Mouse (Mus musculus) kidney, postnatal 0 days (tissue): ENCODE results near the gene Slit3. TPM values are rescaled to one million over a fixed set of nuclear protein-coding genes. Genes with fewer than 3 reads are reported as not detected.

Source experiments
- ATAC-seq: fragments of 200-750 bp; cut with Nextera tagmentation; replicated peaks from 2 replicates; pipeline ENCODE4 v1.8.0; 2017; ENCODE audit warnings: low read depth, moderate number of reproducible peaks, moderate TSS enrichment, moderate library complexity; ENCODE audit not compliant: low FRiP score
- DNase-seq: peaks from one replicate; pipeline ENCODE4 v3.0.0-alpha.2; 2016; ENCODE audit warnings: low spot score
- H3K27ac ChIP-seq: fragments of 300-500 bp; sonication (generic); 2 replicates; pipeline ENCODE4 v1.5.1; 2014; ENCODE audit warnings: mild to moderate bottlenecking
- H3K27me3 ChIP-seq: fragments of 300-500 bp; sonication (generic); 2 replicates; pipeline ENCODE4 v1.6.1; 2014; ENCODE audit warnings: low read length, mixed read lengths; ENCODE audit not compliant: insufficient read depth
- H3K36me3 ChIP-seq: fragments of 300-500 bp; sonication (generic); 2 replicates; pipeline ENCODE4 v1.6.1; 2014; ENCODE audit warnings: low read length, mixed read lengths; ENCODE audit not compliant: insufficient read depth
- H3K4me1 ChIP-seq: fragments of 300-500 bp; sonication (generic); replicated peaks from 2 replicates; pipeline ENCODE4 v1.6.1; 2014; ENCODE audit warnings: antibody characterized with exemption, low read length, mixed read lengths; ENCODE audit not compliant: insufficient read depth
- H3K4me2 ChIP-seq: fragments of 300-500 bp; sonication (generic); 2 replicates; pipeline ENCODE4 v1.6.1; 2014; ENCODE audit warnings: mild to moderate bottlenecking, low read length, moderate library complexity, mixed read lengths
- H3K4me3 ChIP-seq: fragments of 300-500 bp; sonication (generic); replicated peaks from 2 replicates; pipeline ENCODE4 v1.5.1; 2014; ENCODE audit warnings: low read depth, low read length
- H3K9ac ChIP-seq: fragments of 300-500 bp; sonication (generic); 2 replicates; pipeline ENCODE4 v1.6.1; 2014; ENCODE audit warnings: low read depth, low read length
- H3K9me3 ChIP-seq: fragments of 300-500 bp; sonication (generic); replicated peaks from 2 replicates; pipeline ENCODE4 v1.6.1; 2016; ENCODE audit warnings: low read length, inconsistent platforms, mixed read lengths
- CTCF ChIP-seq: IDR thresholded peaks from 2 replicates; pipeline ENCODE4 v1.5.1; 2016; ENCODE audit warnings: antibody characterized with exemption, low read depth, mild to moderate bottlenecking, moderate library complexity
- WGBS: fragments of 180-500 bp; shearing (Covaris S2); extraction: QIAGEN DNeasy Blood & Tissue Kit; methylation state at CpG from one replicate; pipeline ENCODE4 v1.1.7; 2014; 5-methylcytosine and 5-hydroxymethylcytosine counted together
- polyA plus RNA-seq: library from polyadenylated mRNA; unstranded; fragments of >200 nt; fragmentation: Nextera tagmentation; extraction: Ambion mirVana; gene quantifications from 2 replicates; pipeline ENCODE4 v1.2.1, GENCODE M21; 2015

The Slit3 gene
- polyA plus RNA-seq, 1 experiment from 2014 or later: 6.6 TPM

DNA sequence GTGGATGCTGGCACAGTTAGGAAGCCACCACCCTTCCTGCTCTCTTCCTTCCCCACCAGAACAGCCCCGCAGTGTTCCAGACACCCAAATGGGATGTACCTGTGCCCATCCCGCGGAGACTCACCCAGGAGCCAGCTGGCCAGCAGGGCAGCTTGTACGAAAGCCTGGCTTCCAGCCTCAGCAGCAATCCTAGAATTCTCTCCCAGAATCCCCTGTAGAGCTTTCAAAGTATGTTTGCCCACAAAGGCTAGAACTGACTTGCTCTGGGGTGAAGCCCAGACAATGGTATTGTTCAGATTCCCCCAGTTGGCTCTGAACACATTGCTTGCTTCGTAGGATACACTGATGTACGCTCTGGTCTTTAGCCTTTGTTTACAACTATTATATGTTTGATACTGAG, 566.3 kb downstream of the Slit3 start:
- Histone ChIP-seq H3K27ac (no peak overlapping the region), H3K9ac (no peak overlapping the region), H3K36me3 (no peaks in the 10 kb centered on the region), H3K4me2 (no peak overlapping the region), H3K4me3 (no peak overlapping the region), H3K4me1 (no peaks in the 10 kb centered on the region), H3K27me3 (no peaks in the 10 kb centered on the region), H3K9me3 (no peaks in the 10 kb centered on the region)
- DNase-seq (no peak), ATAC-seq (no peak)
- no peak for TF ChIP-seq CTCF
- WGBS: 84% methylated on average over 6 of the region's 6 CpGs

DNA sequence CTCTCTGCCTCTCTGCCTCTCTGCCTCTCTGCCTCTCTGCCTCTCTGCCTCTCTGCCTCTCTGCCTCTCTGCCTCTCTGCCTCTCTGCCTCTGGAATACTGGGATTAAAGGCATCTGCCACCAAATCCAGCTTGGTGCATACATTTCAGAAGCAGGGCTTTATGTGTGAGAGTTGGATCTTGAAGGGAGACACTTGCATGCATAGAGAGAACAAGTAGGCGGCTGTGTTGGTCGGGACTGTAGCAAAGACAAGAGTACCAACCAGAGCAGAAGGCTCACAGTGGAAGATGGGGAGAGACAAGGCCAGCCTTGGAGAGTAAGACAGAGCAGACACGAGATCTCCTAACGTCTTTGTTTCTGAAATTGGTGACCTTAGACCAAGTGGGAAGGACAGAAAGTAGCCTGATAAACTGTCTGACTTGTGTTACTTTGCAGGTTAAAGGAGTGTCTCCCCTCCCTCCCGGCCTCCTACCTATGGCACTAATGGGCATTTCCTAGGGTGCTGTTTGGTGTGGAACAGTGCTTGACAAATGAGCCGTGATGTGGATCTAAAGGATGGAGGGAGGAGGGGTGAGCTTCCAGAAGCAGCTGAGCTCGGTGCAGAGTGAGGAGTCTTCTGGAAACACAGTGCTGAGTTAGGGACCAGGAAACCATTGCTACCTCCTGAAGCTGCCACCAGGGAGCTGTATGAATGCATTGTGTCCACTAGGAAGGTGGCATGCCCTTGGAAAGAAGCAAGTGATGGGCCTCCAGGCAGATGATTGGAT, 569.7 kb downstream of the Slit3 start:
- no peak overlapping the region for H3K27ac ChIP-seq

DNA sequence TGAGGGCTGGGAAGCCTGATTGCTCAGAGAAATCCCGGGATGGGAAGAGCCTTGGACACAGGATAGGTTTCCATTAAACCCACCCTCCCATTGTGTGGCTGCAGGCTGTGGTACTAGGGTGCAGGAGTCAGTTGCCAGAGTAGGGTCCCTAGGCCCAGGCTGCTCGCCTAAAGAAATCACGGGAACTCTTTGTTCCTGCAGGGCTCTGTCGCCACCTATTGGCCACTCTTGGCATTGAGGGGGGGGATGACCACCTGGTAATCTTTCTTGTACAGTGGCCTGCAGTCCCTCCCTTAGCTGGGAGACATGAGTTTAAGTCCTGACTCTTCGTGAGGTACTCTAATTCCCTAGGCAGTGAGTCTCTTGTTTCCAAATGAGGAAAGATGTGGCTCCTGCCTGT, 572.1 kb downstream of the Slit3 start:
- Histone ChIP-seq H3K36me3 (no peaks in the 10 kb centered on the region), H3K9ac (no peak overlapping the region), H3K4me2 (no peak overlapping the region), H3K27me3 (no peaks in the 10 kb centered on the region), H3K9me3 (no peaks in the 10 kb centered on the region), H3K27ac (no peak overlapping the region), H3K4me3 (no peak overlapping the region), H3K4me1 (no peaks in the 10 kb centered on the region)
- ATAC-seq (peak; percentile 57; the same call in 1 of the 2 replicates), DNase-seq (peak; percentile 81)
- TF ChIP-seq CTCF: peak; percentile 93
- 14% methylated on average over 5 of the region's 5 CpGs for WGBS

More for the DNA sequence above, 569.7 kb downstream of the Slit3 start:
- no peaks in the 10 kb centered on the region for H3K36me3 ChIP-seq
- H3K4me1 ChIP-seq: no peaks in the 10 kb centered on the region
- ATAC-seq (no peak), DNase-seq (peak; percentile 50)
- no peaks in the 10 kb centered on the region for H3K27me3 ChIP-seq
- 44% methylated on average over 7 of the region's 7 CpGs for WGBS
- H3K4me3 ChIP-seq: no peak overlapping the region
- H3K4me2 ChIP-seq: no peak overlapping the region
- peak; percentile 44 for TF ChIP-seq CTCF
- H3K9me3 ChIP-seq: no peaks in the 10 kb centered on the region
- H3K9ac ChIP-seq: no peak overlapping the region

DNA sequence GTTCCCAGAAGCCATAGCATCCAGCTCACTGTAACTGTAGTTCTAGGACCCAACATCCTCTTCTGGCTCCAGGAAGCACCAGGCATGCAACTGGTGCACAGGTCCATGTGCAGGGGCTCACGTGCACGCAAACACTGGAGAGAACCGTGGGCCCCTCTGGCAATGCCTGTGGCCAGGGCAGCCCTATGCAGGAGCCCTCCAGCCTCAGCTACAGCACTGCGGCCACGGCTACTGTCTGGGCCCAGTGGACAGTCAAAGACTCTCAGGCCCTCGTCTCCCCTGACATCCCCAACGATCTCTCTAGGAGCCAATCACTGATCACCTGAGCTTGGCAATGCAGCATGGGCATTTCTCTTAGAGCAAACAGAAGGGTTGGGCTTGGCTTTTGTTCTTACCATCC, 572.6 kb downstream of the Slit3 start:
- WGBS: 74% methylated on average over 7 of the region's 7 CpGs
- H3K9me3 ChIP-seq: no peaks in the 10 kb centered on the region
- no peak overlapping the region for H3K4me3 ChIP-seq
- ATAC-seq (no peak), DNase-seq (no peak)
- no peak for TF ChIP-seq CTCF
- H3K4me2 ChIP-seq: no peak overlapping the region
- no peaks in the 10 kb centered on the region for H3K36me3 ChIP-seq
- no peaks in the 10 kb centered on the region for H3K4me1 ChIP-seq
- no peak overlapping the region for H3K27ac ChIP-seq
- no peak overlapping the region for H3K9ac ChIP-seq
- H3K27me3 ChIP-seq: no peaks in the 10 kb centered on the region

DNA sequence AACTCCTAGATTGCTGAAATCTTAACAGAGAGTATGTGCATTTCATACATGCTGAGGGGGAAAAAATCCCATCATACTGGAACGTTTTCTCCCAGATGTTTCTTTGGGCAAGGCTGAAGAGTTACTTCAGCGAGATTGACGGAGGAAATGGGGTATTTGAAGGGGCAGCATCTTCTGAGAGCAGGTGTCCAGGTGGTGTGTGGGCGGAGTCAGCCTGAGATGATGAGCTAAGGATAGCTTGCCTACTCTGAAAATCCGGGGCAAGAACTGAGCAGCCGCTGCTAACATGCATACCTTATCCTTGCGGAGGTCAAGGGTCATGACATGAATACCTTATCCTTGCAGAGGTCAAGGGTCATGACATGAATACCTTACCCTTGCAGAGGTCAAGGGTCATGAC, 576.5 kb downstream of the Slit3 start:
- Histone ChIP-seq H3K36me3 (no peaks in the 10 kb centered on the region), H3K9ac (no peak overlapping the region), H3K9me3 (no peaks in the 10 kb centered on the region), H3K4me3 (no peak overlapping the region), H3K27me3 (no peaks in the 10 kb centered on the region), H3K4me2 (no peak overlapping the region), H3K27ac (no peak overlapping the region), H3K4me1 (no peaks in the 10 kb centered on the region)
- DNase-seq (no peak), ATAC-seq (no peak)
- WGBS: 89% methylated on average over 7 of the region's 7 CpGs
- TF ChIP-seq CTCF: no peak

DNA sequence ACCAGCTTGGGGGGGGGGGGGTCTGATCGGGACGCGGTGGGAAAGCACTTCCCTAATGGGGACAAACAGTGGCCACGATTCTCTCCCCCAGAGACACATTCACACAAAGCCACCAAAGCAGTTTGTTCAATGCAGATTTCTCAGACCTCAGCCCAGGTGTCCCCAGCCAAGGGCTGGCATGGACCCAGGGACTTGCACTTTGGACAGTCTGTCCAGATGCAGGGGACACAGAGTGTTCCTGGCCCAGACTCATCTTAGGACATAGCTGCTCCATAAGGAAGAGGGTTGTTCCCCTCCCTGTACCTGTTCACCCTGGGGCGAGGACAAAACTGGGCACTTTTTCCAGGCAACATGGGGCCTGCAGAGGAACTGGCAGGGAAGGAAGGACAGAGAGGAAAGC, 577.9 kb downstream of the Slit3 start:
- Histone ChIP-seq H3K9me3 (0 out of 2 replicates have a peak, but pooled peaks cover 4% of the 10 kb centered on the region), H3K9ac (no peak overlapping the region), H3K4me1 (no peaks in the 10 kb centered on the region), H3K4me2 (no peak overlapping the region), H3K4me3 (no peak overlapping the region), H3K27ac (no peak overlapping the region), H3K36me3 (no peaks in the 10 kb centered on the region), H3K27me3 (no peaks in the 10 kb centered on the region)
- WGBS: 88% methylated on average over 5 of the region's 5 CpGs
- no peak for TF ChIP-seq CTCF
- DNase-seq: no peak
- no peak; the same call in 1 of the 2 replicates for ATAC-seq
